In the genomic region with DNA sequence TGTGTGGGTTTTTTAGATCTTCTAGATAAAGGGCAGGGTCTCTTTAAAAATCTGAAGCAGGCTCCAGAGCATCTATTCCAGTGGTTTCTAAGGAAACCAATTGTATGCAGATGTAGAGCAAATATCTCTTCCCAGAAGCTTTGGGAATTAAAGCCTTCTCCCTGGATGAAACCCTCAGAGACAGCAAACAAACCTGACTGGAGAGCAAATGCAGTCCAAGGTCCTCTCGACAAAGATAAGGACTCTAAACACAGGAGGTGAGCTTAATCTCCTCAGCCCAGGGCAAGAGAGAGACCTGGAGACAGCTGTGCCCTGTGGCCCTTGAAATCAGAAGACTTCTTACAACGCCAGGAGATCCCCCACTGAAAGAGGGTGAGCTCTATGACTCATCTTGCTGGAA, we compare ENCODE assay signal across 10 mouse cellular contexts. TPM values are rescaled to one million over a fixed set of nuclear protein-coding genes. Genes with fewer than 3 reads are reported as not detected.
DNase-seq lines count a peak whose midpoint lies in the region; ATAC-seq and TF ChIP-seq lines count a peak whose summit lies in the region.
"Had no signal": no experiment of that assay in that cellular context is flagged by ENCODE, and none has a peak within 500 bp of the region (broad histone marks: within the 10 kb centered on the region; RNA-seq: fewer than 3 reads in every experiment).

No protein-coding gene starts in this region.

- peaks cover 5 to 10% of the 10 kb centered on the region in 2 experiments; a peak in 2 of 4 replicates for H3K4me1 ChIP-seq in MEL (ENCODE audit: control insufficient read depth in 1 of 2, insufficient read depth in 2 of 2, low read length in 2 of 2)
- H3K4me1 ChIP-seq in hindbrain, postnatal 0 days (ENCODE audit: insufficient read depth, low read length), result peaks cover 12% of the 10 kb centered on the region
- peaks cover 73% of the 10 kb centered on the region for H3K4me1 ChIP-seq in midbrain, embryonic 12.5 days
- H3K4me1 ChIP-seq in heart, embryonic 11.5 days (ENCODE audit: control insufficient read depth, insufficient read depth, low read length), result peaks cover 49% of the 10 kb centered on the region

- DNase-seq in 416B (ENCODE audit: low read depth) (peak; percentile 24), MEL (ENCODE audit: low read depth, low spot score) (peak; percentile 52)
- peak; percentile 24 for DNase-seq in hindbrain, postnatal 0 days (ENCODE audit: low spot score)
- DNase-seq in spleen, postnatal 10 days (ENCODE audit: low spot score in 2 of 2), result no peak
- no peak for DNase-seq in left cerebral cortex, postnatal 14 days (ENCODE audit: low spot score in 2 of 2)
- DNase-seq: heart, postnatal 36 days; right cerebral cortex, postnatal 14 days had no signal

- peaks cover 14% of the 10 kb centered on the region; the same call in 1 of the 2 replicates for H3K79me2 ChIP-seq in MEL (ENCODE audit: control insufficient read depth, insufficient read depth, low read length, poor library complexity)

- H3K36me3 ChIP-seq in MEL (ENCODE audit: control insufficient read depth in 1 of 2, insufficient read depth in 2 of 2, low read length in 2 of 2), result peaks cover 0 to 10% of the 10 kb centered on the region in 2 experiments; a peak in 3 of 4 replicates
- no peaks in the 10 kb centered on the region for H3K36me3 ChIP-seq in hindbrain, postnatal 0 days (ENCODE audit: insufficient read depth, low read length)
- H3K36me3 ChIP-seq in midbrain, embryonic 12.5 days, result no peaks in the 10 kb centered on the region
- H3K36me3 ChIP-seq in heart, embryonic 11.5 days (ENCODE audit: control insufficient read depth, insufficient read depth, low read length), result peaks cover 2% of the 10 kb centered on the region; the same call in 1 of the 2 replicates

- TF ChIP-seq RAD21 in MEL (IDR thresholded peaks at IDR 0.05; ENCODE audit: low read depth, low read length), result no peak

- H3K27me3 ChIP-seq in MEL (ENCODE audit: control insufficient read depth in 1 of 2, insufficient read depth in 2 of 2, low read length in 2 of 2), result no peaks in the 10 kb centered on the region
- no peaks in the 10 kb centered on the region for H3K27me3 ChIP-seq in hindbrain, postnatal 0 days (ENCODE audit: insufficient read depth, low read length)
- H3K27me3 ChIP-seq in midbrain, embryonic 12.5 days, result no peaks in the 10 kb centered on the region
- no peaks in the 10 kb centered on the region for H3K27me3 ChIP-seq in heart, embryonic 11.5 days (ENCODE audit: control insufficient read depth, insufficient read depth, low read length)
- H3K27me3 ChIP-seq: limb, embryonic 12.5 days had no signal

- no peak for TF ChIP-seq CTCF in MEL (IDR thresholded peaks at IDR 0.05 in 2 of 3, conservative IDR thresholded peaks at IDR 0.05 in 1 of 3; ENCODE audit: control insufficient read depth in 1 of 3, insufficient read depth in 1 of 3, low read depth in 2 of 3, low read length in 3 of 3, poor library complexity in 1 of 3, severe bottlenecking in 1 of 3)
- no peak for TF ChIP-seq CTCF in hindbrain, postnatal 0 days (IDR thresholded peaks at IDR 0.05; ENCODE audit: low read depth)

- peak; percentile 8 to 27; a peak in 1 of 4 replicates for TF ChIP-seq EP300 in MEL (IDR thresholded peaks at IDR 0.05; ENCODE audit: low read depth in 1 of 2, low read length in 2 of 2)

- H3K4me3 ChIP-seq in MEL (ENCODE audit: control insufficient read depth in 1 of 2, insufficient read depth in 1 of 2, low read depth in 2 of 2, low read length in 2 of 2), result no peak overlapping the region
- H3K4me3 ChIP-seq in hindbrain, postnatal 0 days (ENCODE audit: low read length), result no peak overlapping the region
- no peak overlapping the region for H3K4me3 ChIP-seq in midbrain, embryonic 12.5 days
- H3K4me3 ChIP-seq in heart, embryonic 11.5 days (ENCODE audit: low read depth, low read length), result no peak overlapping the region
- H3K4me3 ChIP-seq: limb, embryonic 12.5 days had no signal

- no peak overlapping the region for H3K9ac ChIP-seq in MEL (ENCODE audit: control insufficient read depth, low read depth, low read length, poor library complexity, severe bottlenecking)
- no peak overlapping the region for H3K9ac ChIP-seq in hindbrain, postnatal 0 days (replicated peaks; ENCODE audit: low read length)
- H3K9ac ChIP-seq in midbrain, embryonic 12.5 days (replicated peaks), result no peak overlapping the region
- no peak overlapping the region for H3K9ac ChIP-seq in heart, embryonic 11.5 days (ENCODE audit: low read depth, low read length)
- H3K9ac ChIP-seq: limb, embryonic 12.5 days had no signal

- no peaks in the 10 kb centered on the region for H3K9me3 ChIP-seq in MEL (replicated peaks; ENCODE audit: insufficient read depth, low read length)
- H3K9me3 ChIP-seq in hindbrain, postnatal 0 days (ENCODE audit: low read length), result no peaks in the 10 kb centered on the region
- no peaks in the 10 kb centered on the region for H3K9me3 ChIP-seq in midbrain, embryonic 12.5 days
- no peaks in the 10 kb centered on the region for H3K9me3 ChIP-seq in heart, embryonic 11.5 days (replicated peaks; ENCODE audit: control insufficient read depth, low read length)
- H3K9me3 ChIP-seq: limb, embryonic 12.5 days had no signal

- no peak for TF ChIP-seq POLR2A in MEL (IDR thresholded peaks at IDR 0.05; ENCODE audit: control insufficient read depth in 1 of 2, insufficient read depth in 1 of 2, low read depth in 1 of 2, low read length in 2 of 2, poor library complexity in 1 of 2)

- 16% methylated on average over 2 of the region's 2 CpGs for WGBS in hindbrain, postnatal 0 days
- WGBS in midbrain, embryonic 12.5 days, result 8% methylated on average over 2 of the region's 2 CpGs
- WGBS in heart, embryonic 11.5 days (ENCODE audit: insufficient replicate concordance), result 9% methylated on average over 2 of the region's 2 CpGs

- ATAC-seq in hindbrain, postnatal 0 days, result no peak
- no peak for ATAC-seq in midbrain, embryonic 12.5 days (ENCODE audit: low FRiP score, low read depth)
- ATAC-seq in heart, embryonic 11.5 days (replicated peaks; ENCODE audit: insufficient number of reproducible peaks, low FRiP score, low TSS enrichment), result no peak

- no peak overlapping the region for H3K27ac ChIP-seq in MEL (ENCODE audit: control insufficient read depth, low read depth, low read length)
- peak overlapping the region; percentile 36; the same call in 1 of the 2 replicates for H3K27ac ChIP-seq in hindbrain, postnatal 0 days
- peak overlapping the region; percentile 65 for H3K27ac ChIP-seq in midbrain, embryonic 12.5 days (replicated peaks)
- no peak overlapping the region for H3K27ac ChIP-seq in heart, embryonic 11.5 days (ENCODE audit: low read depth, low read length)
- H3K27ac ChIP-seq: limb, embryonic 12.5 days had no signal

- no peak overlapping the region for H3K4me2 ChIP-seq in hindbrain, postnatal 0 days (ENCODE audit: low read depth, low read length)
- no peak overlapping the region for H3K4me2 ChIP-seq in midbrain, embryonic 12.5 days (replicated peaks)
- H3K4me2 ChIP-seq in heart, embryonic 11.5 days, result no peak overlapping the region
- H3K4me2 ChIP-seq: limb, embryonic 12.5 days had no signal

- intact Hi-C loops in left cerebral cortex, postnatal 14 days (cut with DNase I), result no loop called here

TF ChIP-seq in MEL, 35 proteins besides CTCF, POLR2A, EP300 and RAD21:
- no peak for TF ChIP-seq BHLHE40 (IDR thresholded peaks at IDR 0.05; ENCODE audit: borderline replicate concordance, low read depth, low read length)
- no peak for TF ChIP-seq MXI1 (IDR thresholded peaks at IDR 0.05; ENCODE audit: low read depth, low read length)
- no peak for TF ChIP-seq MAFK (IDR thresholded peaks at IDR 0.05; ENCODE audit: borderline replicate concordance, low read depth, low read length)
- TF ChIP-seq GATA1 (IDR thresholded peaks at IDR 0.05; ENCODE audit: low read depth, low read length), result peak; percentile 46
- TF ChIP-seq ZC3H11A (IDR thresholded peaks at IDR 0.05; ENCODE audit: low read depth, low read length), result no peak
- 0 out of 2 replicates have a peak, but pooled peaks have one; percentile 4 for TF ChIP-seq TCF12 (IDR thresholded peaks at IDR 0.05; ENCODE audit: low read depth, low read length)
- TF ChIP-seq GABPA (IDR thresholded peaks at IDR 0.05; ENCODE audit: low read depth, low read length), result no peak
- TF ChIP-seq HCFC1 (IDR thresholded peaks at IDR 0.05; ENCODE audit: low read depth, low read length), result no peak
- no peak for TF ChIP-seq MEF2A (IDR thresholded peaks at IDR 0.05; ENCODE audit: extremely low read depth, insufficient replicate concordance, low read depth, low read length, poor library complexity, severe bottlenecking)
- TF ChIP-seq JUND (IDR thresholded peaks at IDR 0.05; ENCODE audit: low read depth, low read length), result no peak
- TF ChIP-seq NELFE (IDR thresholded peaks at IDR 0.05; ENCODE audit: low read depth, low read length), result no peak
- TF ChIP-seq UBTF (IDR thresholded peaks at IDR 0.05; ENCODE audit: borderline replicate concordance, insufficient read depth, low read depth, low read length), result no peak
- TF ChIP-seq TAL1 (IDR thresholded peaks at IDR 0.05; ENCODE audit: low read length), result peak; percentile 54
- TF ChIP-seq ZNF384 (IDR thresholded peaks at IDR 0.05; ENCODE audit: low read depth, low read length), result no peak

RNA-seq across cellular contexts. Expression of a gene that starts 17.4 kb away (rescaled TPM):
- total RNA-seq in MEL (2012; rRNA removed), result 9.9 and 10.2 TPM in 2 replicates
- polyA plus RNA-seq in MEL (2012; ENCODE audit: insufficient read depth in 1 of 2, insufficient read length in 2 of 2, low read depth in 1 of 2, low replicate concordance in 2 of 2, missing spikeins in 1 of 2), result 10 to 100 TPM; 29.6 to 52.7 TPM
- total RNA-seq in hindbrain, postnatal 0 days (2014; rRNA removed), result 24.2 and 25.0 TPM in 2 replicates
- polyA plus RNA-seq in hindbrain, postnatal 0 days (2015; fragmentation: Nextera tagmentation; extraction: Ambion mirVana), result 4.7 and 4.8 TPM in 2 replicates
- polyA plus RNA-seq in midbrain, embryonic 12.5 days (2016; fragmentation: Nextera tagmentation; extraction: Ambion mirVana), result 11.3 and 11.4 TPM in 2 replicates
- 10 to 100 TPM; 28.1 to 28.6 TPM for total RNA-seq in left cerebral cortex, postnatal 14 days (2021)
- 5.3 and 7.5 TPM in 2 replicates for polyA plus RNA-seq in heart, embryonic 11.5 days (2014; fragmentation: Nextera tagmentation; extraction: Ambion mirVana)

Comparison
In these comparisons a context has a peak if more than half of its experiments do, and no peak if none do; other contexts are left out.
1. DNase-seq: peak in 416B (single experiment), MEL (single experiment) and hindbrain, postnatal 0 days (single experiment); none in spleen, postnatal 10 days (0 of 2) and left cerebral cortex, postnatal 14 days (0 of 2).
2. H3K27ac ChIP-seq: peak in hindbrain, postnatal 0 days (single experiment) and midbrain, embryonic 12.5 days (single experiment); none in MEL (single experiment) and heart, embryonic 11.5 days (single experiment).